In the genomic region with DNA sequence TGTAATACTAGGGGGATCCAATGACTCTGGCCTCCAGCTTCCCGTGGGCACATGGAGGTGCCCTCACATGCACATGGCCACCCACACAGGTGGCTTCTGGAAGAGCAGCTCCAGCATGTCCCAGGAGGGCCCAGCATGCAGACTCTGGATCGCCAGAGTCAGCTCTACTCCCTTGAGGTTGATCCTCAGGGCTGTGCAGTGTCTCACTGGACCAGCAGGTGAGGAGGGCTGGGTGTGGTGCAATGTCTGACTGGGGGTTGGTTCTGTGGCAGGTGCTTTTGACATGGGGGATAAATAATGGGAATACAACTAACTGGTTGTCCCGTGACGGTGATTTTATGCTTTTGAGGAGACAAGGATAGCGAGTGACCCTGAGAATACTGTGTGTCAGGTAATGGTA, we compare ENCODE assay signal across 21 mouse cellular contexts. TPM values are rescaled to one million over a fixed set of nuclear protein-coding genes. Genes with fewer than 3 reads are reported as not detected.
DNase-seq lines count a peak whose midpoint lies in the region; ATAC-seq lines count a peak whose summit lies in the region.
"Had no signal": no experiment of that assay in that cellular context is flagged by ENCODE, and none has a peak within 500 bp of the region (broad histone marks: within the 10 kb centered on the region; RNA-seq: fewer than 3 reads in every experiment).

No protein-coding gene starts in this region.

- peaks cover 84% of the 10 kb centered on the region for H3K4me1 ChIP-seq in intestine, embryonic 16.5 days (ENCODE audit: control insufficient read depth, insufficient read depth, low read length)
- peaks cover 76% of the 10 kb centered on the region for H3K4me1 ChIP-seq in intestine, embryonic 15.5 days (replicated peaks)
- peaks cover 41% of the 10 kb centered on the region for H3K4me1 ChIP-seq in midbrain, embryonic 16.5 days (ENCODE audit: control insufficient read depth, insufficient read depth, low read length)

- no peaks in the 10 kb centered on the region for H3K27me3 ChIP-seq in intestine, embryonic 16.5 days (replicated peaks; ENCODE audit: control insufficient read depth, insufficient read depth, low read length)
- no peaks in the 10 kb centered on the region for H3K27me3 ChIP-seq in intestine, embryonic 15.5 days (replicated peaks)
- no peaks in the 10 kb centered on the region for H3K27me3 ChIP-seq in midbrain, embryonic 16.5 days (ENCODE audit: control insufficient read depth, insufficient read depth, low read depth, low read length)
- H3K27me3 ChIP-seq: forebrain, embryonic 12.5 days; liver, embryonic 13.5 days; neural tube, embryonic 13.5 days had no signal

- H3K9ac ChIP-seq in intestine, embryonic 16.5 days (ENCODE audit: low read depth, low read length), result peak overlapping the region; percentile 22; the same call in 1 of the 2 replicates
- no peak overlapping the region for H3K9ac ChIP-seq in intestine, embryonic 15.5 days
- no peak overlapping the region for H3K9ac ChIP-seq in midbrain, embryonic 16.5 days (ENCODE audit: low read depth, low read length)
- H3K9ac ChIP-seq: forebrain, embryonic 12.5 days; liver, embryonic 13.5 days; neural tube, embryonic 13.5 days had no signal

- 88% methylated on average over 5 of the region's 5 CpGs for WGBS in intestine, embryonic 16.5 days
- 82% methylated on average over 5 of the region's 5 CpGs for WGBS in intestine, embryonic 15.5 days
- WGBS in midbrain, embryonic 16.5 days, result 88% methylated on average over 5 of the region's 5 CpGs

- H3K36me3 ChIP-seq in intestine, embryonic 16.5 days (ENCODE audit: control insufficient read depth, insufficient read depth, low read length), result no peaks in the 10 kb centered on the region
- no peaks in the 10 kb centered on the region for H3K36me3 ChIP-seq in intestine, embryonic 15.5 days
- H3K36me3 ChIP-seq in midbrain, embryonic 16.5 days (ENCODE audit: control insufficient read depth, insufficient read depth, low read length), result no peaks in the 10 kb centered on the region
- H3K36me3 ChIP-seq: liver, embryonic 13.5 days; neural tube, embryonic 13.5 days had no signal

- no peak overlapping the region for H3K4me3 ChIP-seq in intestine, embryonic 16.5 days (ENCODE audit: low read length)
- no peak overlapping the region for H3K4me3 ChIP-seq in intestine, embryonic 15.5 days (replicated peaks)
- H3K4me3 ChIP-seq in midbrain, embryonic 16.5 days (ENCODE audit: low read depth, low read length), result no peak overlapping the region
- H3K4me3 ChIP-seq: forebrain, embryonic 12.5 days; hindbrain, embryonic 10.5 days; liver, embryonic 13.5 days; neural tube, embryonic 13.5 days had no signal

- H3K9me3 ChIP-seq in intestine, embryonic 16.5 days (ENCODE audit: control insufficient read depth, low read length), result no peaks in the 10 kb centered on the region
- H3K9me3 ChIP-seq in intestine, embryonic 15.5 days, result no peaks in the 10 kb centered on the region
- no peaks in the 10 kb centered on the region for H3K9me3 ChIP-seq in midbrain, embryonic 16.5 days (replicated peaks; ENCODE audit: control insufficient read depth, low read length, poor library complexity, severe bottlenecking)
- H3K9me3 ChIP-seq: forebrain, embryonic 12.5 days; hindbrain, embryonic 10.5 days; liver, embryonic 13.5 days; neural tube, embryonic 13.5 days had no signal

- no peak for ATAC-seq in intestine, embryonic 16.5 days
- no peak for ATAC-seq in intestine, embryonic 15.5 days
- no peak for ATAC-seq in midbrain, embryonic 16.5 days
- ATAC-seq: CD4-positive, CD25-positive, alpha-beta regulatory T cell, adult 4 months had no signal

- peak; percentile 19 for DNase-seq in cerebellum, adult 11 months
- DNase-seq in cerebellum, adult 8-10 months, result no peak
- peak; percentile 48 for DNase-seq in thymus, postnatal 4 days
- no peak for DNase-seq in thymus, postnatal 36 days
- no peak for DNase-seq in embryo, embryonic 10 days (ENCODE audit: low spot score)
- DNase-seq: adrenal gland, adult 2 months; cerebellum, adult 9-11 months; embryo, embryonic 11 days; gastrocnemius, postnatal 25 days; layer of hippocampus, postnatal 36 days; liver, embryonic 13.5 days; lung, postnatal 10 days; right cerebral cortex, postnatal 25 days had no signal

- H3K27ac ChIP-seq in intestine, embryonic 16.5 days (ENCODE audit: low read length), result no peak overlapping the region
- H3K27ac ChIP-seq in intestine, embryonic 15.5 days, result no peak overlapping the region
- H3K27ac ChIP-seq in midbrain, embryonic 16.5 days (ENCODE audit: low read length), result no peak overlapping the region
- H3K27ac ChIP-seq: forebrain, embryonic 12.5 days; kidney, postnatal 0 days; liver, embryonic 13.5 days had no signal

- H3K4me2 ChIP-seq in intestine, embryonic 16.5 days (ENCODE audit: low read depth, low read length), result no peak overlapping the region
- no peak overlapping the region for H3K4me2 ChIP-seq in intestine, embryonic 15.5 days (replicated peaks)
- H3K4me2 ChIP-seq in midbrain, embryonic 16.5 days (ENCODE audit: low read length), result no peak overlapping the region
- H3K4me2 ChIP-seq: forebrain, embryonic 12.5 days; liver, embryonic 13.5 days; neural tube, embryonic 13.5 days had no signal

RNA-seq across cellular contexts. Expression of a gene that starts 59.7 kb away (rescaled TPM):
- polyA plus RNA-seq in intestine, embryonic 16.5 days (2015; fragmentation: Nextera tagmentation; extraction: Ambion mirVana), result 21.2 and 22.3 TPM in 2 replicates
- polyA plus RNA-seq in intestine, embryonic 15.5 days (2015; fragmentation: Nextera tagmentation; extraction: Ambion mirVana), result 26.3 and 28.0 TPM in 2 replicates
- polyA plus RNA-seq in midbrain, embryonic 16.5 days (2015; fragmentation: Nextera tagmentation; extraction: Ambion mirVana), result 54.2 and 58.0 TPM in 2 replicates

Comparison
In these comparisons a context has a peak if more than half of its experiments do, and no peak if none do; other contexts are left out.
1. DNase-seq: peak in cerebellum, adult 11 months (single experiment) and thymus, postnatal 4 days (single experiment); none in cerebellum, adult 8-10 months (single experiment), thymus, postnatal 36 days (0 of 2) and embryo, embryonic 10 days (single experiment).